Mouse (Mus musculus): Measurements from ENCODE around the gene Calr.

- TF ChIP-seq CTCF (conservative IDR thresholded peaks at IDR 0.05; ENCODE audit: low read length) (no peak), POU5F1 (IDR thresholded peaks at IDR 0.05; ENCODE audit: borderline replicate concordance, low read length) (no peak), NANOG (IDR thresholded peaks at IDR 0.05; ENCODE audit: borderline replicate concordance, low read length) (no peak)
Measured at GRCm38 (mm10) chr8:84873016-84873415, 26.3 kb upstream of the Calr start.
